Mouse (Mus musculus) B cell, adult (primary cell): ENCODE measurements around the gene Tspyl4. TPM values are rescaled to one million over a fixed set of nuclear protein-coding genes. Genes with fewer than 3 reads are reported as not detected.

Source experiments
- total RNA-seq: library from RNA; stranded (reverse); gene quantifications from 4 replicates; pipeline ENCODE4 v1.2.4, GENCODE M21; 2023; ENCODE audit not compliant: inconsistent age

Gene Tspyl4
- total RNA-seq = 5.9 to 8.9 TPM (median 6.7 TPM) in 4 replicates

GRCm38 (mm10) chr10:34297299-34297979 lies at the start of gene Tspyl4:
Tspyl4 (plus strand) TSS chr10:34297442.

GRCm38 (mm10) chr10:34281962-34282388 lies 15.3 kb upstream of the Tspyl4 start, which contains the start of gene Tspyl1:
Tspyl1 (plus strand) TSS chr10:34282190.

Other genes with a start within 250 kb of the Tspyl4 start
- not detected in 4 replicates for gene Calhm5, start 200.9 kb upstream of the Tspyl4 start, total RNA-seq
- gene Calhm6, start 169.5 kb upstream of the Tspyl4 start, total RNA-seq = 10.9 to 17.9 TPM (median 14.1 TPM) in 4 replicates
- gene Dse, start 89.7 kb upstream of the Tspyl4 start, total RNA-seq = 2.4 to 5.8 TPM (median 3.8 TPM) in 4 replicates
- 89.3 to 95.8 TPM (median 90.2 TPM) in 4 replicates for gene Tspyl1, start 15.3 kb upstream of the Tspyl4 start, total RNA-seq
- not detected in 4 replicates for gene Col10a1, start 92.5 kb downstream of the Tspyl4 start, total RNA-seq
- gene Nt5dc1, start 121.1 kb downstream of the Tspyl4 start, total RNA-seq = 31.2 to 38.5 TPM (median 38.0 TPM) in 4 replicates
- gene Frk, start 186.0 kb downstream of the Tspyl4 start, total RNA-seq = not detected in 4 replicates